Mouse (Mus musculus): ENCODE measurements around the gene Vmn2r103. TPM values are rescaled to one million over a fixed set of nuclear protein-coding genes. Genes with fewer than 3 reads are reported as not detected.

The Vmn2r103 gene
- polyA plus RNA-seq (2015; fragmentation: Nextera tagmentation; extraction: Ambion mirVana), result not detected in 2 replicates

GRCm38 (mm10) chr17:19773063-19773462, at the start of gene Vmn2r103:
Vmn2r103 (plus strand) TSS chr17:19773363.

Other genes with a start within 250 kb of the Vmn2r103 start
- gene Vmn2r101, start 196.1 kb upstream of the Vmn2r103 start, polyA plus RNA-seq (2015; fragmentation: Nextera tagmentation; extraction: Ambion mirVana), result not detected in 2 replicates
- gene Vmn2r102, start 113.0 kb upstream of the Vmn2r103 start, polyA plus RNA-seq (2015; fragmentation: Nextera tagmentation; extraction: Ambion mirVana), result not detected in 2 replicates

Measured in skeletal muscle tissue, postnatal 0 days (tissue).